Mouse (Mus musculus): ENCODE data around the gene H2-Ke6. TPM values are rescaled to one million over a fixed set of nuclear protein-coding genes. Genes with fewer than 3 reads are reported as not detected.

H2-Ke6 gene
- polyA plus RNA-seq, 1 experiment from 2014 or later: 47.4 TPM

- H3K9me3 ChIP-seq (replicated peaks): no peaks in the 10 kb centered on the region
- H3K36me3 ChIP-seq: peaks cover 43% of the 10 kb centered on the region
- peaks cover 43% of the 10 kb centered on the region for H3K4me1 ChIP-seq (replicated peaks)
- H3K27me3 ChIP-seq: peaks cover 47% of the 10 kb centered on the region
- 0 out of 2 replicates have a peak overlapping the region, but pooled peaks have one; percentile 17 for H3K9ac ChIP-seq
- H3K27ac ChIP-seq: no peak overlapping the region
- WGBS: 21% methylated on average over 21 of the region's 21 CpGs
- no peak for ATAC-seq (replicated peaks; ENCODE audit: insufficient number of reproducible peaks, insufficient read depth, low FRiP score, low read depth)
- H3K4me3 ChIP-seq: peak overlapping the region; percentile 25
- peak overlapping the region; percentile 56 for H3K4me2 ChIP-seq
These were observed 10.6 kb upstream of the H2-Ke6 start for GRCm38 (mm10) chr17:34038440-34038839.

GRCm38 (mm10) chr17:34037241-34037640 lies 9.4 kb upstream of the H2-Ke6 start:
- peaks cover 43% of the 10 kb centered on the region for H3K36me3 ChIP-seq
- no peak overlapping the region for H3K4me3 ChIP-seq
- H3K9ac ChIP-seq: no peak overlapping the region
- H3K9me3 ChIP-seq (replicated peaks): no peaks in the 10 kb centered on the region
- H3K4me1 ChIP-seq (replicated peaks): peaks cover 54% of the 10 kb centered on the region
- peaks cover 42% of the 10 kb centered on the region for H3K27me3 ChIP-seq
- no peak overlapping the region for H3K4me2 ChIP-seq
- whole genome bisulfite sequencing: 88% methylated on average over 7 of the region's 7 CpGs
- H3K27ac ChIP-seq: no peak overlapping the region
- no peak for ATAC-seq (replicated peaks; ENCODE audit: insufficient number of reproducible peaks, insufficient read depth, low FRiP score, low read depth)

GRCm38 (mm10) chr17:34036647-34037046 lies 8.8 kb upstream of the H2-Ke6 start:
- no peak for ATAC-seq (replicated peaks; ENCODE audit: insufficient number of reproducible peaks, insufficient read depth, low FRiP score, low read depth)
- H3K36me3 ChIP-seq: peaks cover 43% of the 10 kb centered on the region
- no peak overlapping the region for H3K27ac ChIP-seq
- 77% methylated on average over 10 of the region's 10 CpGs for WGBS
- H3K4me2 ChIP-seq: no peak overlapping the region
- H3K4me3 ChIP-seq: no peak overlapping the region
- no peaks in the 10 kb centered on the region for H3K9me3 ChIP-seq (replicated peaks)
- peaks cover 54% of the 10 kb centered on the region for H3K4me1 ChIP-seq (replicated peaks)
- H3K27me3 ChIP-seq: peaks cover 36% of the 10 kb centered on the region
- no peak overlapping the region for H3K9ac ChIP-seq

GRCm38 (mm10) chr17:34035517-34035916 lies 7.7 kb upstream of the H2-Ke6 start:
- Histone ChIP-seq H3K27me3 (peaks cover 24% of the 10 kb centered on the region), H3K27ac (no peak overlapping the region), H3K9me3 (replicated peaks) (no peaks in the 10 kb centered on the region), H3K4me1 (replicated peaks) (peaks cover 49% of the 10 kb centered on the region), H3K36me3 (peaks cover 43% of the 10 kb centered on the region), H3K9ac (no peak overlapping the region), H3K4me3 (no peak overlapping the region), H3K4me2 (no peak overlapping the region)
- 89% methylated on average over 9 of the region's 9 CpGs for WGBS
- ATAC-seq (replicated peaks; ENCODE audit: insufficient number of reproducible peaks, insufficient read depth, low FRiP score, low read depth): no peak

GRCm38 (mm10) chr17:34034064-34034463 lies 6.2 kb upstream of the H2-Ke6 start:
- H3K36me3 ChIP-seq: peaks cover 54% of the 10 kb centered on the region
- peaks cover 51% of the 10 kb centered on the region for H3K4me1 ChIP-seq (replicated peaks)

GRCm38 (mm10) chr17:34033441-34033840 lies 5.6 kb upstream of the H2-Ke6 start:
- peak overlapping the region; percentile 7; the same call in 1 of the 2 replicates for H3K27ac ChIP-seq
- H3K36me3 ChIP-seq: peaks cover 60% of the 10 kb centered on the region
- peaks cover 9% of the 10 kb centered on the region for H3K27me3 ChIP-seq
- peaks cover 51% of the 10 kb centered on the region for H3K4me1 ChIP-seq (replicated peaks)
- peak overlapping the region; percentile 89 for H3K4me2 ChIP-seq
- WGBS: 91% methylated on average over 9 of the region's 9 CpGs
- peak overlapping the region; percentile 91 for H3K4me3 ChIP-seq
- no peak overlapping the region for H3K9ac ChIP-seq
- H3K9me3 ChIP-seq (replicated peaks): no peaks in the 10 kb centered on the region
- no peak for ATAC-seq (replicated peaks; ENCODE audit: insufficient number of reproducible peaks, insufficient read depth, low FRiP score, low read depth)

More at GRCm38 (mm10) chr17:34034064-34034463, 6.2 kb upstream of the H2-Ke6 start:
- Histone ChIP-seq H3K4me2 (no peak overlapping the region), H3K27ac (0 out of 2 replicates have a peak overlapping the region, but pooled peaks have one; percentile 7), H3K9ac (no peak overlapping the region), H3K27me3 (peaks cover 15% of the 10 kb centered on the region), H3K4me3 (no peak overlapping the region), H3K9me3 (replicated peaks) (no peaks in the 10 kb centered on the region)
- 61% methylated on average over 10 of the region's 10 CpGs for WGBS
- ATAC-seq (replicated peaks; ENCODE audit: insufficient number of reproducible peaks, insufficient read depth, low FRiP score, low read depth): no peak

GRCm38 (mm10) chr17:34032806-34033205 lies 4.9 kb upstream of the H2-Ke6 start:
- ATAC-seq (replicated peaks; ENCODE audit: insufficient number of reproducible peaks, insufficient read depth, low FRiP score, low read depth): no peak
- H3K27ac ChIP-seq: peak overlapping the region; percentile 99
- H3K27me3 ChIP-seq: peaks cover 3% of the 10 kb centered on the region
- H3K4me2 ChIP-seq: peak overlapping the region; percentile 89
- peaks cover 62% of the 10 kb centered on the region for H3K36me3 ChIP-seq
- H3K9ac ChIP-seq: peak overlapping the region; percentile 96
- H3K9me3 ChIP-seq (replicated peaks): no peaks in the 10 kb centered on the region
- 52% methylated on average over 9 of the region's 9 CpGs for WGBS
- H3K4me3 ChIP-seq: peak overlapping the region; percentile 91
- H3K4me1 ChIP-seq (replicated peaks): peaks cover 51% of the 10 kb centered on the region

- peak; percentile 21; the same call in 1 of the 2 replicates for ATAC-seq (replicated peaks; ENCODE audit: insufficient number of reproducible peaks, insufficient read depth, low FRiP score, low read depth)
- Histone ChIP-seq H3K9me3 (replicated peaks) (no peaks in the 10 kb centered on the region), H3K27ac (peak overlapping the region; percentile 99), H3K36me3 (peaks cover 55% of the 10 kb centered on the region), H3K4me3 (peak overlapping the region; percentile 91), H3K9ac (peak overlapping the region; percentile 96), H3K4me2 (peak overlapping the region; percentile 89), H3K27me3 (no peaks in the 10 kb centered on the region), H3K4me1 (replicated peaks) (peaks cover 54% of the 10 kb centered on the region)
- 2% methylated on average over 37 of the region's 48 CpGs for WGBS
These were observed 4.3 kb upstream of the H2-Ke6 start for GRCm38 (mm10) chr17:34032174-34032632.

GRCm38 (mm10) chr17:34031465-34032173 lies 3.8 kb upstream of the H2-Ke6 start, which contains the start of the genes Slc39a7 and Rxrb:
TSS of gene Slc39a7 (minus strand) at chr17:34031682.
TSS of gene Rxrb (plus strand) at chr17:34031812.
- Histone ChIP-seq H3K4me1 (replicated peaks) (peaks cover 60% of the 10 kb centered on the region), H3K4me3 (peak within 1 kb of the TSS; percentile 91), H3K9ac (peak within 1 kb of the TSS; percentile 96), H3K27me3 (no peaks in the 10 kb centered on the region), H3K27ac (peak within 1 kb of the TSS; percentile 99), H3K36me3 (peaks cover 50% of the 10 kb centered on the region), H3K4me2 (peak within 1 kb of the TSS; percentile 89), H3K9me3 (replicated peaks) (no peaks in the 10 kb centered on the region)
- under 1% methylated on average over 76 of the region's 88 CpGs for WGBS
- ATAC-seq (replicated peaks; ENCODE audit: insufficient number of reproducible peaks, insufficient read depth, low FRiP score, low read depth): peak; percentile 84

GRCm38 (mm10) chr17:34030861-34031326 lies 3.0 kb upstream of the H2-Ke6 start:
- 0 out of 2 replicates have a peak, but pooled peaks have one; percentile 0 for ATAC-seq (replicated peaks; ENCODE audit: insufficient number of reproducible peaks, insufficient read depth, low FRiP score, low read depth)
- H3K36me3 ChIP-seq: peaks cover 42% of the 10 kb centered on the region

GRCm38 (mm10) chr17:34029890-34030595 lies 2.2 kb upstream of the H2-Ke6 start:
- no peak for ATAC-seq (replicated peaks; ENCODE audit: insufficient number of reproducible peaks, insufficient read depth, low FRiP score, low read depth)
- H3K4me1 ChIP-seq (replicated peaks): peaks cover 75% of the 10 kb centered on the region
- WGBS: 69% methylated on average over 21 of the region's 21 CpGs

More at GRCm38 (mm10) chr17:34030861-34031326, 3.0 kb upstream of the H2-Ke6 start:
- Histone ChIP-seq H3K4me1 (replicated peaks) (peaks cover 66% of the 10 kb centered on the region), H3K27me3 (no peaks in the 10 kb centered on the region), H3K9ac (peak overlapping the region; percentile 96), H3K4me3 (peak overlapping the region; percentile 91), H3K9me3 (replicated peaks) (no peaks in the 10 kb centered on the region), H3K4me2 (peak overlapping the region; percentile 89), H3K27ac (peak overlapping the region; percentile 99)
- 3% methylated on average over 20 of the region's 20 CpGs for WGBS

More at GRCm38 (mm10) chr17:34029890-34030595, 2.2 kb upstream of the H2-Ke6 start:
- H3K27me3 ChIP-seq: no peaks in the 10 kb centered on the region
- peak overlapping the region; percentile 91 for H3K4me3 ChIP-seq
- peak overlapping the region; percentile 89 for H3K4me2 ChIP-seq
- no peaks in the 10 kb centered on the region for H3K9me3 ChIP-seq (replicated peaks)
- peaks cover 34% of the 10 kb centered on the region for H3K36me3 ChIP-seq
- peak overlapping the region; percentile 96 for H3K9ac ChIP-seq
- peak overlapping the region; percentile 99; the same call in 1 of the 2 replicates for H3K27ac ChIP-seq

All from heart, embryonic 15.5 days (tissue).